Mouse (Mus musculus) liver, embryonic 14.5 days (tissue): Measurements from ENCODE around the gene P2rx1. TPM values are rescaled to one million over a fixed set of nuclear protein-coding genes. Genes with fewer than 3 reads are reported as not detected.

Experiments used
- ATAC-seq: fragments of 200-750 bp; cut with Nextera tagmentation; 2 replicates; pipeline ENCODE4 v1.8.0; 2017; ENCODE audit warnings: moderate number of reproducible peaks, mild to moderate bottlenecking, moderate library complexity; ENCODE audit not compliant: insufficient read depth
- DNase-seq, 3 experiments: peaks; one replicate each; pipeline ENCODE4 v3.0.0-alpha.2; 2012 to 2013; ENCODE audit warnings: low read depth in 3 of 3, low spot score in 3 of 3
- H3K27ac ChIP-seq: fragments of 300-500 bp; sonication (generic); 2 replicates; pipeline ENCODE4 v1.5.1; 2014; ENCODE audit warnings: moderate library complexity, mild to moderate bottlenecking, control low read depth, inconsistent platforms
- H3K27me3 ChIP-seq: fragments of 300-500 bp; sonication (generic); 2 replicates; pipeline ENCODE4 v1.6.1; 2014; ENCODE audit warnings: mild to moderate bottlenecking, low read length, moderate library complexity; ENCODE audit not compliant: control insufficient read depth, insufficient read depth
- H3K36me3 ChIP-seq: fragments of 300-500 bp; sonication (generic); replicated peaks from 2 replicates; pipeline ENCODE4 v1.6.1; 2014; ENCODE audit warnings: low read depth; ENCODE audit not compliant: control insufficient read depth, insufficient read depth
- H3K4me1 ChIP-seq, 2 experiments: fragments of 200-500 bp in 1 of 2; fragments of 300-500 bp in 1 of 2; sonication (generic) in 1 of 2; replicated peaks; 2 replicates each; pipeline ENCODE4 v1.6.1; 2012 to 2014; ENCODE audit warnings: antibody characterized with exemption in 1 of 2, inconsistent platforms in 1 of 2, low read length in 1 of 2; ENCODE audit not compliant: control insufficient read depth in 2 of 2, insufficient read depth in 2 of 2
- H3K4me2 ChIP-seq: fragments of 300-500 bp; sonication (generic); 2 replicates; pipeline ENCODE4 v1.6.1; 2014; ENCODE audit warnings: low read depth, mild to moderate bottlenecking, control low read depth, moderate library complexity
- H3K4me3 ChIP-seq, 2 experiments: fragments of 200-500 bp in 1 of 2; fragments of 300-500 bp in 1 of 2; sonication (generic) in 1 of 2; 2 replicates each; pipeline ENCODE4 v1.5.1; 2012 to 2014; ENCODE audit warnings: low read depth in 2 of 2, low read length in 2 of 2, mild to moderate bottlenecking in 2 of 2, control low read depth in 1 of 2, inconsistent platforms in 1 of 2, moderate library complexity in 1 of 2; ENCODE audit not compliant: insufficient read depth in 1 of 2
- H3K9ac ChIP-seq: fragments of 300-500 bp; sonication (generic); replicated peaks from 2 replicates; pipeline ENCODE4 v1.6.1; 2014; ENCODE audit warnings: mild to moderate bottlenecking, control low read depth, moderate library complexity
- H3K9me3 ChIP-seq: fragments of 300-500 bp; sonication (generic); 2 replicates; pipeline ENCODE4 v1.6.1; 2016; ENCODE audit warnings: low read length, mixed read lengths; ENCODE audit not compliant: control insufficient read depth
- CTCF ChIP-seq: IDR thresholded peaks from 2 replicates; pipeline ENCODE4 v1.5.1; 2016; ENCODE audit warnings: antibody characterized with exemption, low read depth, control low read depth
- EP300 ChIP-seq: IDR thresholded peaks from 2 replicates; pipeline ENCODE4 v1.6.1; 2016; ENCODE audit warnings: antibody characterized with exemption, low read depth
- WGBS: fragments of 180-500 bp; shearing (Covaris S2); extraction: QIAGEN DNeasy Blood & Tissue Kit; methylation state at CpG from one replicate; pipeline ENCODE4 v1.1.7; 2014; ENCODE audit not compliant: insufficient replicate concordance; 5-methylcytosine and 5-hydroxymethylcytosine counted together
- polyA plus RNA-seq, 2 experiments: library from polyadenylated mRNA; depleted of rRNA in 1 of 2; stranded (reverse) in 1 of 2; unstranded in 1 of 2; fragments of >200 nt; fragmentation: Nextera tagmentation in 1 of 2; extraction: Ambion mirVana in 1 of 2; gene quantifications; 2 replicates each; pipeline versions ENCODE4 v1.2.1 to v1.2.3; 2012 to 2014

Gene P2rx1
- polyA plus RNA-seq, 2 experiments, result 4.6 to 6.8 TPM

GRCm38 (mm10) chr11:73006377-73006776 is 7.5 kb downstream of the P2rx1 start:
- 15% methylated on average over 2 of the region's 2 CpGs for WGBS
- no peaks in the 10 kb centered on the region for H3K36me3 ChIP-seq
- no peak overlapping the region for H3K27ac ChIP-seq
- ATAC-seq (no peak), DNase-seq (peak in 2 of 3 experiments; percentile 26 to 36)
- no peak overlapping the region for H3K4me2 ChIP-seq
- no peaks in the 10 kb centered on the region for H3K9me3 ChIP-seq
- no peaks in the 10 kb centered on the region for H3K27me3 ChIP-seq
- TF ChIP-seq CTCF (peak; percentile 79), EP300 (no peak)
- no peak overlapping the region for H3K9ac ChIP-seq
- H3K4me3 ChIP-seq, result no peak overlapping the region
- no peaks in the 10 kb centered on the region for H3K4me1 ChIP-seq

- TF ChIP-seq CTCF (no peak), EP300 (no peak)
- no peaks in the 10 kb centered on the region for H3K27me3 ChIP-seq
- H3K9me3 ChIP-seq, result no peaks in the 10 kb centered on the region
- WGBS, result 75% methylated on average over 3 of the region's 3 CpGs
- H3K4me3 ChIP-seq, result no peak overlapping the region
- H3K9ac ChIP-seq, result no peak overlapping the region
- H3K4me1 ChIP-seq, result no peaks in the 10 kb centered on the region
- H3K27ac ChIP-seq, result no peak overlapping the region
- no peak overlapping the region for H3K4me2 ChIP-seq
- DNase-seq, result no peak
- H3K36me3 ChIP-seq, result no peaks in the 10 kb centered on the region
- ATAC-seq, result no peak
Observed at GRCm38 (mm10) chr11:73007113-73007512, 8.2 kb downstream of the P2rx1 start.

- no peak for ATAC-seq
- Histone ChIP-seq H3K27ac (no peak overlapping the region), H3K4me2 (no peak overlapping the region), H3K36me3 (no peaks in the 10 kb centered on the region), H3K4me3 (no peak overlapping the region), H3K4me1 (no peaks in the 10 kb centered on the region), H3K9ac (no peak overlapping the region), H3K27me3 (no peaks in the 10 kb centered on the region), H3K9me3 (no peaks in the 10 kb centered on the region)
- no peak for DNase-seq
- TF ChIP-seq CTCF (peak; percentile 84), EP300 (no peak)
- WGBS, result 61% methylated on average over 11 of the region's 11 CpGs
Observed at GRCm38 (mm10) chr11:73007698-73008481, 9.0 kb downstream of the P2rx1 start.

GRCm38 (mm10) chr11:73008826-73009225 is 9.9 kb downstream of the P2rx1 start:
- 57% methylated on average over 2 of the region's 2 CpGs for WGBS
- Histone ChIP-seq H3K9ac (no peak overlapping the region), H3K4me2 (no peak overlapping the region), H3K27ac (no peak overlapping the region), H3K4me3 (no peak overlapping the region), H3K36me3 (no peaks in the 10 kb centered on the region), H3K27me3 (no peaks in the 10 kb centered on the region), H3K9me3 (no peaks in the 10 kb centered on the region), H3K4me1 (no peaks in the 10 kb centered on the region)
- TF ChIP-seq CTCF (no peak), EP300 (no peak)
- DNase-seq (no peak), ATAC-seq (no peak)

- H3K4me1 ChIP-seq, result no peaks in the 10 kb centered on the region
- no peak for ATAC-seq
- H3K4me2 ChIP-seq, result no peak overlapping the region
- WGBS, result 65% methylated on average over 13 of the region's 13 CpGs
- TF ChIP-seq EP300 (no peak), CTCF (no peak)
- no peaks in the 10 kb centered on the region for H3K36me3 ChIP-seq
- no peaks in the 10 kb centered on the region for H3K27me3 ChIP-seq
- no peak overlapping the region for H3K9ac ChIP-seq
- no peaks in the 10 kb centered on the region for H3K9me3 ChIP-seq
- no peak for DNase-seq
- no peak overlapping the region for H3K27ac ChIP-seq
- H3K4me3 ChIP-seq, result no peak overlapping the region
Observed at GRCm38 (mm10) chr11:73009531-73010274, 10.8 kb downstream of the P2rx1 start.
